Mouse (Mus musculus) lung, embryonic 16.5 days (tissue): ENCODE measurements around the gene Gm49403. TPM values are rescaled to one million over a fixed set of nuclear protein-coding genes. Genes with fewer than 3 reads are reported as not detected.
"Not testable (repeated sequence)": the region's sequence is repeated elsewhere in the genome, so short reads cannot be mapped to it uniquely, and the experiment has no call there.

Experiments used
- ATAC-seq: fragments of 200-750 bp; cut with Nextera tagmentation; 2 replicates; pipeline ENCODE4 v1.8.0; 2017; ENCODE audit warnings: low read depth, mild to moderate bottlenecking, moderate library complexity
- H3K27ac ChIP-seq: fragments of 300-500 bp; sonication (generic); 2 replicates; pipeline ENCODE4 v1.5.1; 2014; ENCODE audit warnings: mild to moderate bottlenecking, control low read depth, low read length
- H3K27me3 ChIP-seq: fragments of 300-500 bp; sonication (generic); 2 replicates; pipeline ENCODE4 v1.6.1; 2014; ENCODE audit warnings: low read depth, low read length, mixed read lengths; ENCODE audit not compliant: control insufficient read depth, insufficient read depth
- H3K36me3 ChIP-seq: fragments of 300-500 bp; sonication (generic); 2 replicates; pipeline ENCODE4 v1.6.1; 2014; ENCODE audit warnings: low read length; ENCODE audit not compliant: control insufficient read depth, insufficient read depth
- H3K4me1 ChIP-seq: fragments of 300-500 bp; sonication (generic); replicated peaks from 2 replicates; pipeline ENCODE4 v1.6.1; 2014; ENCODE audit warnings: low read length, mixed read lengths; ENCODE audit not compliant: control insufficient read depth, insufficient read depth
- H3K4me2 ChIP-seq: fragments of 300-500 bp; sonication (generic); 2 replicates; pipeline ENCODE4 v1.6.1; 2014; ENCODE audit warnings: low read depth, low read length, control low read depth
- H3K4me3 ChIP-seq: fragments of 300-500 bp; sonication (generic); 2 replicates; pipeline ENCODE4 v1.5.1; 2014; ENCODE audit warnings: mild to moderate bottlenecking, low read length, control low read depth
- H3K9ac ChIP-seq: fragments of 300-500 bp; sonication (generic); 2 replicates; pipeline ENCODE4 v1.6.1; 2014; ENCODE audit warnings: low read length, control low read depth
- H3K9me3 ChIP-seq: fragments of 300-500 bp; sonication (generic); 2 replicates; pipeline ENCODE4 v1.6.1; 2016; ENCODE audit warnings: low read length; ENCODE audit not compliant: control insufficient read depth
- WGBS: fragments of 180-500 bp; shearing (Covaris S2); extraction: QIAGEN DNeasy Blood & Tissue Kit; methylation state at CpG from one replicate; pipeline ENCODE4 v1.1.7; 2014; 5-methylcytosine and 5-hydroxymethylcytosine counted together
- polyA plus RNA-seq: library from polyadenylated mRNA; unstranded; fragments of >200 nt; fragmentation: Nextera tagmentation; extraction: Ambion mirVana; gene quantifications from 2 replicates; pipeline ENCODE4 v1.2.1, GENCODE M21; 2015

Gene Gm49403
- polyA plus RNA-seq, 1 experiment from 2014 or later: not detected

GRCm38 (mm10) chr19:8870381-8870780, 13.3 kb upstream of the Gm49403 start:
- Histone ChIP-seq H3K9ac (peak overlapping the region; percentile 99; the same call in 1 of the 2 replicates), H3K4me3 (peak overlapping the region; percentile 99)
- ATAC-seq: not testable (repeated sequence)

GRCm38 (mm10) chr19:8870838-8871237, 12.9 kb upstream of the Gm49403 start:
- Histone ChIP-seq H3K4me3 (peak overlapping the region; percentile 99), H3K9ac (peak overlapping the region; percentile 99), H3K27me3 (no peaks in the 10 kb centered on the region), H3K9me3 (no peaks in the 10 kb centered on the region), H3K4me1 (peaks cover 10% of the 10 kb centered on the region), H3K36me3 (peaks cover 14% of the 10 kb centered on the region), H3K4me2 (peak overlapping the region; percentile 64), H3K27ac (peak overlapping the region; percentile 58)
- WGBS: 30% methylated on average over 9 of the region's 9 CpGs
- ATAC-seq: peak; percentile 31; the same call in 1 of the 2 replicates

More at GRCm38 (mm10) chr19:8870381-8870780, 13.3 kb upstream of the Gm49403 start:
- not testable (repeated sequence) for H3K27ac ChIP-seq, H3K27me3 ChIP-seq, H3K9me3 ChIP-seq
- Histone ChIP-seq H3K36me3 (peaks cover 11% of the 10 kb centered on the region), H3K4me2 (peak overlapping the region; percentile 64), H3K4me1 (peaks cover 10% of the 10 kb centered on the region)
- 85% methylated on average over 3 of the region's 3 CpGs for WGBS

GRCm38 (mm10) chr19:8871267-8872186, 12.2 kb upstream of the Gm49403 start, which contains the start of gene Ubxn1:
Gene Ubxn1 (plus strand): TSS chr19:8871496.
- 1% methylated on average over 51 of the region's 59 CpGs for WGBS
- H3K9ac ChIP-seq: peak within 1 kb of the TSS; percentile 99
- H3K4me2 ChIP-seq: peak within 1 kb of the TSS; percentile 69
- peak within 1 kb of the TSS; percentile 78 for H3K27ac ChIP-seq
- H3K36me3 ChIP-seq: peaks cover 16% of the 10 kb centered on the region
- no peaks in the 10 kb centered on the region for H3K27me3 ChIP-seq
- H3K4me1 ChIP-seq: peaks cover 10% of the 10 kb centered on the region
- H3K4me3 ChIP-seq: peak within 1 kb of the TSS; percentile 99
- peak; percentile 98 for ATAC-seq
- H3K9me3 ChIP-seq: no peaks in the 10 kb centered on the region

- no peak for ATAC-seq
- WGBS: 61% methylated on average over 10 of the region's 10 CpGs
- Histone ChIP-seq H3K4me3 (peak overlapping the region; percentile 99), H3K4me1 (peaks cover 10% of the 10 kb centered on the region), H3K4me2 (peak overlapping the region; percentile 69), H3K9ac (peak overlapping the region; percentile 99), H3K27me3 (no peaks in the 10 kb centered on the region), H3K36me3 (peaks cover 17% of the 10 kb centered on the region), H3K27ac (no peak overlapping the region), H3K9me3 (no peaks in the 10 kb centered on the region)
Measured at GRCm38 (mm10) chr19:8872266-8872840, 11.4 kb upstream of the Gm49403 start.

- no peak overlapping the region for H3K4me3 ChIP-seq
- H3K27me3 ChIP-seq: no peaks in the 10 kb centered on the region
- 88% methylated on average over 7 of the region's 7 CpGs for WGBS
- H3K27ac ChIP-seq: no peak overlapping the region
- ATAC-seq: no peak
- H3K4me2 ChIP-seq: no peak overlapping the region
- peaks cover 17% of the 10 kb centered on the region for H3K36me3 ChIP-seq
- H3K9me3 ChIP-seq: no peaks in the 10 kb centered on the region
- H3K4me1 ChIP-seq: peaks cover 10% of the 10 kb centered on the region
- no peak overlapping the region for H3K9ac ChIP-seq
Measured at GRCm38 (mm10) chr19:8875031-8875430, 8.7 kb upstream of the Gm49403 start.

- H3K36me3 ChIP-seq: peaks cover 5% of the 10 kb centered on the region
- H3K27me3 ChIP-seq: no peaks in the 10 kb centered on the region
Measured at GRCm38 (mm10) chr19:8880311-8881033, 3.3 kb upstream of the Gm49403 start, which contains the start of gene Uqcc3. Gene Uqcc3 (minus strand): TSS chr19:8880923.

GRCm38 (mm10) chr19:8881034-8881392, 2.7 kb upstream of the Gm49403 start:
- Histone ChIP-seq H3K36me3 (peaks cover 3% of the 10 kb centered on the region; the same call in 1 of the 2 replicates), H3K9ac (peak overlapping the region; percentile 89), H3K4me1 (no peaks in the 10 kb centered on the region; the same call in 1 of the 2 replicates), H3K27ac (no peak overlapping the region), H3K9me3 (no peaks in the 10 kb centered on the region), H3K4me2 (peak overlapping the region; percentile 82), H3K4me3 (peak overlapping the region; percentile 83), H3K27me3 (no peaks in the 10 kb centered on the region)
- 9% methylated on average over 3 of the region's 3 CpGs for WGBS
- ATAC-seq: no peak

More at GRCm38 (mm10) chr19:8880311-8881033, 3.3 kb upstream of the Gm49403 start, which contains the start of gene Uqcc3:
- H3K4me3 ChIP-seq: peak within 1 kb of the TSS; percentile 83
- no peaks in the 10 kb centered on the region for H3K9me3 ChIP-seq
- WGBS: under 1% methylated on average over 42 of the region's 42 CpGs
- peak; percentile 97 for ATAC-seq
- H3K27ac ChIP-seq: peak within 1 kb of the TSS; percentile 83
- H3K4me1 ChIP-seq: no peaks in the 10 kb centered on the region; the same call in 1 of the 2 replicates
- peak within 1 kb of the TSS; percentile 89 for H3K9ac ChIP-seq
- peak within 1 kb of the TSS; percentile 82 for H3K4me2 ChIP-seq

GRCm38 (mm10) chr19:8886916-8887584, 3.3 kb downstream of the Gm49403 start:
- Histone ChIP-seq H3K4me2 (peak overlapping the region; percentile 79; the same call in 1 of the 2 replicates), H3K9ac (peak overlapping the region; percentile 84), H3K27me3 (no peaks in the 10 kb centered on the region), H3K27ac (peak overlapping the region; percentile 77), H3K36me3 (peaks cover 8% of the 10 kb centered on the region; the same call in 1 of the 2 replicates), H3K9me3 (no peaks in the 10 kb centered on the region), H3K4me1 (peaks cover 12% of the 10 kb centered on the region), H3K4me3 (peak overlapping the region; percentile 76; the same call in 1 of the 2 replicates)
- no peak for ATAC-seq
- 48% methylated on average over 1 of the region's 1 CpGs for WGBS
